Mouse (Mus musculus): Measurements from ENCODE around the gene Acot7. TPM values are rescaled to one million over a fixed set of nuclear protein-coding genes. Genes with fewer than 3 reads are reported as not detected.

The Acot7 gene
- polyA plus RNA-seq, 1 experiment from 2014 or later = 276 TPM

GRCm38 (mm10) chr4:152179946-152180660 lies 2.2 kb downstream of the Acot7 start:
- no peak overlapping the region for H3K9ac ChIP-seq (replicated peaks; ENCODE audit: low read length)
- H3K36me3 ChIP-seq (ENCODE audit: control insufficient read depth, insufficient read depth, low read length) = peaks cover 8% of the 10 kb centered on the region; the same call in 1 of the 2 replicates
- no peaks in the 10 kb centered on the region for H3K9me3 ChIP-seq (ENCODE audit: control insufficient read depth, low read length)
- no peak overlapping the region for H3K4me3 ChIP-seq (replicated peaks; ENCODE audit: low read depth, low read length)
- 90% methylated on average over 16 of the region's 16 CpGs for whole genome bisulfite sequencing
- no peak overlapping the region for H3K27ac ChIP-seq (replicated peaks; ENCODE audit: low read depth, low read length)
- H3K4me1 ChIP-seq (ENCODE audit: control insufficient read depth, insufficient read depth, low read length) = peaks cover 13% of the 10 kb centered on the region
- ATAC-seq (ENCODE audit: low FRiP score, low TSS enrichment) (no peak), DNase-seq (no peak)
- peaks cover 10% of the 10 kb centered on the region for H3K27me3 ChIP-seq (ENCODE audit: control insufficient read depth, insufficient read depth, low read length)
- H3K4me2 ChIP-seq (ENCODE audit: low read length) = peak overlapping the region; percentile 94

GRCm38 (mm10) chr4:152182205-152182604 lies 4.3 kb downstream of the Acot7 start:
- Histone ChIP-seq H3K27me3 (ENCODE audit: control insufficient read depth, insufficient read depth, low read length) (peaks cover 5% of the 10 kb centered on the region; the same call in 1 of the 2 replicates), H3K4me2 (ENCODE audit: low read length) (no peak overlapping the region), H3K4me1 (ENCODE audit: control insufficient read depth, insufficient read depth, low read length) (peaks cover 24% of the 10 kb centered on the region), H3K36me3 (ENCODE audit: control insufficient read depth, insufficient read depth, low read length) (peaks cover 8% of the 10 kb centered on the region; the same call in 1 of the 2 replicates), H3K9ac (replicated peaks; ENCODE audit: low read length) (no peak overlapping the region), H3K9me3 (ENCODE audit: control insufficient read depth, low read length) (no peaks in the 10 kb centered on the region), H3K27ac (replicated peaks; ENCODE audit: low read depth, low read length) (no peak overlapping the region), H3K4me3 (replicated peaks; ENCODE audit: low read depth, low read length) (no peak overlapping the region)
- no peak for ATAC-seq (ENCODE audit: low FRiP score, low TSS enrichment)
- 94% methylated on average over 10 of the region's 10 CpGs for WGBS
- DNase-seq = no peak

- Histone ChIP-seq H3K9me3 (ENCODE audit: control insufficient read depth, low read length) (no peaks in the 10 kb centered on the region), H3K4me2 (ENCODE audit: low read length) (no peak overlapping the region), H3K9ac (replicated peaks; ENCODE audit: low read length) (no peak overlapping the region), H3K27me3 (ENCODE audit: control insufficient read depth, insufficient read depth, low read length) (peaks cover under 1% of the 10 kb centered on the region; the same call in 1 of the 2 replicates), H3K4me3 (replicated peaks; ENCODE audit: low read depth, low read length) (no peak overlapping the region), H3K27ac (replicated peaks; ENCODE audit: low read depth, low read length) (no peak overlapping the region), H3K4me1 (ENCODE audit: control insufficient read depth, insufficient read depth, low read length) (peaks cover 12% of the 10 kb centered on the region), H3K36me3 (ENCODE audit: control insufficient read depth, insufficient read depth, low read length) (peaks cover 8% of the 10 kb centered on the region; the same call in 1 of the 2 replicates)
- WGBS = 69% methylated on average over 7 of the region's 7 CpGs
- no peak for ATAC-seq (ENCODE audit: low FRiP score, low TSS enrichment)
- DNase-seq = peak; percentile 49
These were observed 6.6 kb downstream of the Acot7 start for GRCm38 (mm10) chr4:152184353-152185035.

- peak; percentile 52 for DNase-seq
- no peaks in the 10 kb centered on the region; the same call in 1 of the 2 replicates for H3K27me3 ChIP-seq (ENCODE audit: control insufficient read depth, insufficient read depth, low read length)
- H3K9ac ChIP-seq (replicated peaks; ENCODE audit: low read length) = no peak overlapping the region
These were observed 7.2 kb downstream of the Acot7 start for GRCm38 (mm10) chr4:152185137-152185509.

GRCm38 (mm10) chr4:152185510-152186204 lies 7.7 kb downstream of the Acot7 start:
- peaks cover 8% of the 10 kb centered on the region; the same call in 1 of the 2 replicates for H3K36me3 ChIP-seq (ENCODE audit: control insufficient read depth, insufficient read depth, low read length)
- no peak overlapping the region for H3K4me3 ChIP-seq (replicated peaks; ENCODE audit: low read depth, low read length)
- peak overlapping the region; percentile 41 for H3K4me2 ChIP-seq (ENCODE audit: low read length)
- H3K27ac ChIP-seq (replicated peaks; ENCODE audit: low read depth, low read length) = peak overlapping the region; percentile 27; the same call in 1 of the 2 replicates
- H3K9ac ChIP-seq (replicated peaks; ENCODE audit: low read length) = peak overlapping the region; percentile 30; the same call in 1 of the 2 replicates
- ATAC-seq (ENCODE audit: low FRiP score, low TSS enrichment) = peak; percentile 64
- no peaks in the 10 kb centered on the region for H3K27me3 ChIP-seq (ENCODE audit: control insufficient read depth, insufficient read depth, low read length)
- no peaks in the 10 kb centered on the region for H3K9me3 ChIP-seq (ENCODE audit: control insufficient read depth, low read length)
- DNase-seq = peak; percentile 68
- 6% methylated on average over 19 of the region's 19 CpGs for WGBS
- peaks cover 11% of the 10 kb centered on the region for H3K4me1 ChIP-seq (ENCODE audit: control insufficient read depth, insufficient read depth, low read length)

More at GRCm38 (mm10) chr4:152185137-152185509, 7.2 kb downstream of the Acot7 start:
- ATAC-seq (ENCODE audit: low FRiP score, low TSS enrichment) = peak; percentile 55
- 0 out of 2 replicates have a peak overlapping the region, but pooled peaks have one; percentile 27 for H3K27ac ChIP-seq (replicated peaks; ENCODE audit: low read depth, low read length)
- whole genome bisulfite sequencing = 4% methylated on average over 3 of the region's 3 CpGs
- no peak overlapping the region for H3K4me3 ChIP-seq (replicated peaks; ENCODE audit: low read depth, low read length)
- no peaks in the 10 kb centered on the region for H3K9me3 ChIP-seq (ENCODE audit: control insufficient read depth, low read length)
- peaks cover 11% of the 10 kb centered on the region for H3K4me1 ChIP-seq (ENCODE audit: control insufficient read depth, insufficient read depth, low read length)
- H3K36me3 ChIP-seq (ENCODE audit: control insufficient read depth, insufficient read depth, low read length) = peaks cover 8% of the 10 kb centered on the region; the same call in 1 of the 2 replicates
- H3K4me2 ChIP-seq (ENCODE audit: low read length) = peak overlapping the region; percentile 41; the same call in 1 of the 2 replicates

GRCm38 (mm10) chr4:152186205-152187082 lies 8.5 kb downstream of the Acot7 start:
- H3K27me3 ChIP-seq (ENCODE audit: control insufficient read depth, insufficient read depth, low read length) = no peaks in the 10 kb centered on the region
- 28% methylated on average over 14 of the region's 14 CpGs for WGBS
- DNase-seq (peak; percentile 7), ATAC-seq (ENCODE audit: low FRiP score, low TSS enrichment) (no peak)
- peaks cover 8% of the 10 kb centered on the region; the same call in 1 of the 2 replicates for H3K36me3 ChIP-seq (ENCODE audit: control insufficient read depth, insufficient read depth, low read length)
- no peak overlapping the region for H3K4me3 ChIP-seq (replicated peaks; ENCODE audit: low read depth, low read length)
- H3K4me2 ChIP-seq (ENCODE audit: low read length) = peak overlapping the region; percentile 41
- H3K4me1 ChIP-seq (ENCODE audit: control insufficient read depth, insufficient read depth, low read length) = peaks cover 11% of the 10 kb centered on the region
- no peaks in the 10 kb centered on the region for H3K9me3 ChIP-seq (ENCODE audit: control insufficient read depth, low read length)
- H3K9ac ChIP-seq (replicated peaks; ENCODE audit: low read length) = peak overlapping the region; percentile 30; the same call in 1 of the 2 replicates
- H3K27ac ChIP-seq (replicated peaks; ENCODE audit: low read depth, low read length) = peak overlapping the region; percentile 27

GRCm38 (mm10) chr4:152187142-152187541 lies 9.2 kb downstream of the Acot7 start:
- Histone ChIP-seq H3K4me3 (replicated peaks; ENCODE audit: low read depth, low read length) (no peak overlapping the region), H3K27ac (replicated peaks; ENCODE audit: low read depth, low read length) (no peak overlapping the region), H3K4me2 (ENCODE audit: low read length) (no peak overlapping the region), H3K9me3 (ENCODE audit: control insufficient read depth, low read length) (no peaks in the 10 kb centered on the region), H3K36me3 (ENCODE audit: control insufficient read depth, insufficient read depth, low read length) (peaks cover 8% of the 10 kb centered on the region; the same call in 1 of the 2 replicates), H3K4me1 (ENCODE audit: control insufficient read depth, insufficient read depth, low read length) (peaks cover 11% of the 10 kb centered on the region), H3K9ac (replicated peaks; ENCODE audit: low read length) (no peak overlapping the region), H3K27me3 (ENCODE audit: control insufficient read depth, insufficient read depth, low read length) (no peaks in the 10 kb centered on the region)
- ATAC-seq (ENCODE audit: low FRiP score, low TSS enrichment) = no peak
- no peak for DNase-seq
- WGBS = 88% methylated on average over 9 of the region's 9 CpGs

Data from midbrain, embryonic 14.5 days (tissue).